Mouse (Mus musculus) midbrain, embryonic 10.5 days (tissue): Measurements from ENCODE around the gene Magix. TPM values are rescaled to one million over a fixed set of nuclear protein-coding genes. Genes with fewer than 3 reads are reported as not detected.
"Not testable (repeated sequence)": the region's sequence is repeated elsewhere in the genome, so short reads cannot be mapped to it uniquely, and the experiment has no call there.

Experiments used
- DNase-seq: peaks from one replicate; pipeline ENCODE4 v3.0.0-alpha.2; 2017; ENCODE audit warnings: low spot score
- H3K27ac ChIP-seq: fragments of 300-500 bp; sonication (generic); replicated peaks from 2 replicates; pipeline ENCODE4 v1.5.1; 2016; ENCODE audit warnings: mild to moderate bottlenecking
- H3K27me3 ChIP-seq: fragments of 300-500 bp; sonication (generic); 2 replicates; pipeline ENCODE4 v1.6.1; 2016; ENCODE audit warnings: low read depth, mild to moderate bottlenecking; ENCODE audit not compliant: poor library complexity, severe bottlenecking
- H3K36me3 ChIP-seq: fragments of 300-500 bp; sonication (generic); 2 replicates; pipeline ENCODE4 v1.6.1; 2016; ENCODE audit warnings: mild to moderate bottlenecking, moderate library complexity
- H3K4me1 ChIP-seq: fragments of 300-500 bp; sonication (generic); 2 replicates; pipeline ENCODE4 v1.6.1; 2016
- H3K4me3 ChIP-seq: fragments of 300-500 bp; sonication (generic); 2 replicates; pipeline ENCODE4 v1.5.1; 2016; ENCODE audit warnings: mild to moderate bottlenecking, moderate library complexity
- H3K9me3 ChIP-seq: fragments of 300-500 bp; sonication (generic); replicated peaks from 2 replicates; pipeline ENCODE4 v1.6.1; 2016; ENCODE audit warnings: mild to moderate bottlenecking
- WGBS: fragments of 180-500 bp; shearing (Covaris S2); methylation state at CpG from one replicate; pipeline ENCODE4 v1.1.7; 2016; 5-methylcytosine and 5-hydroxymethylcytosine counted together
- polyA plus RNA-seq: library from polyadenylated mRNA; unstranded; fragments of >200 nt; fragmentation: Nextera tagmentation; extraction: Ambion mirVana; gene quantifications from 2 replicates; pipeline ENCODE4 v1.2.1, GENCODE M21; 2016

The Magix gene
- 0.10 TPM in 1 of 2 replicates, not detected in the other for polyA plus RNA-seq

- Histone ChIP-seq H3K4me1 (no peaks in the 10 kb centered on the region), H3K27ac (no peak within 1 kb of the TSS), H3K27me3 (peaks cover 10% of the 10 kb centered on the region; the same call in 1 of the 2 replicates), H3K9me3 (peaks cover 3% of the 10 kb centered on the region; the same call in 1 of the 2 replicates), H3K36me3 (no peaks in the 10 kb centered on the region), H3K4me3 (peak within 1 kb of the TSS; percentile 48)
- no peak for DNase-seq
- 66% methylated on average over 14 of the region's 14 CpGs for WGBS
These were observed at the start of gene Magix for GRCm38 (mm10) chrX:7680864-7681263. Gene Magix (minus strand): TSS chrX:7681251.

- Histone ChIP-seq H3K27me3 (no peaks in the 10 kb centered on the region), H3K36me3 (peaks cover 29% of the 10 kb centered on the region), H3K9me3 (peaks cover 25% of the 10 kb centered on the region), H3K4me1 (peaks cover 16% of the 10 kb centered on the region), H3K27ac (peak overlapping the region; percentile 81), H3K4me3 (peak overlapping the region; percentile 58)
- WGBS = 50% methylated on average over 4 of the region's 4 CpGs
- DNase-seq = no peak
These were observed 47.8 kb upstream of the Magix start for GRCm38 (mm10) chrX:7728922-7729265.

- peaks cover 31% of the 10 kb centered on the region for H3K36me3 ChIP-seq
These were observed 47.3 kb upstream of the Magix start, which contains the start of gene Praf2 for GRCm38 (mm10) chrX:7728215-7728921. Gene Praf2 (plus strand): TSS chrX:7728439.

GRCm38 (mm10) chrX:7727176-7727575 lies 46.1 kb upstream of the Magix start:
- Histone ChIP-seq H3K4me3 (no peak overlapping the region), H3K27me3 (no peaks in the 10 kb centered on the region), H3K4me1 (peaks cover 17% of the 10 kb centered on the region), H3K27ac (no peak overlapping the region), H3K36me3 (peaks cover 31% of the 10 kb centered on the region), H3K9me3 (peaks cover 19% of the 10 kb centered on the region)
- 92% methylated on average over 13 of the region's 13 CpGs for WGBS
- no peak for DNase-seq

More at GRCm38 (mm10) chrX:7728215-7728921, 47.3 kb upstream of the Magix start, which contains the start of gene Praf2:
- peak within 1 kb of the TSS; percentile 81 for H3K27ac ChIP-seq
- H3K4me1 ChIP-seq = peaks cover 12% of the 10 kb centered on the region
- H3K27me3 ChIP-seq = no peaks in the 10 kb centered on the region
- peak; percentile 77 for DNase-seq
- WGBS = 21% methylated on average over 42 of the region's 42 CpGs
- H3K4me3 ChIP-seq = peak within 1 kb of the TSS; percentile 58
- H3K9me3 ChIP-seq = peaks cover 20% of the 10 kb centered on the region

- WGBS = 85% methylated on average over 12 of the region's 12 CpGs
- peaks cover 31% of the 10 kb centered on the region for H3K36me3 ChIP-seq
- no peak for DNase-seq
- H3K27me3 ChIP-seq = no peaks in the 10 kb centered on the region
- H3K27ac ChIP-seq = no peak overlapping the region
- H3K4me1 ChIP-seq = peaks cover 17% of the 10 kb centered on the region
- no peak overlapping the region for H3K4me3 ChIP-seq
- H3K9me3 ChIP-seq = peaks cover 19% of the 10 kb centered on the region
These were observed 44.8 kb upstream of the Magix start for GRCm38 (mm10) chrX:7725841-7726240.

- H3K36me3 ChIP-seq = peaks cover 31% of the 10 kb centered on the region
- H3K27ac ChIP-seq = no peak overlapping the region
- peaks cover 11% of the 10 kb centered on the region for H3K4me1 ChIP-seq
- H3K4me3 ChIP-seq = no peak overlapping the region
- no peak for DNase-seq
- peaks cover 19% of the 10 kb centered on the region for H3K9me3 ChIP-seq
- 90% methylated on average over 7 of the region's 7 CpGs for WGBS
- no peaks in the 10 kb centered on the region for H3K27me3 ChIP-seq
These were observed 43.1 kb upstream of the Magix start for GRCm38 (mm10) chrX:7724135-7724534.

- peak overlapping the region; percentile 65 for H3K4me3 ChIP-seq
- no peaks in the 10 kb centered on the region for H3K27me3 ChIP-seq
- H3K27ac ChIP-seq = no peak overlapping the region
- peaks cover 8% of the 10 kb centered on the region for H3K4me1 ChIP-seq
- 24% methylated on average over 4 of the region's 4 CpGs for WGBS
- peaks cover 16% of the 10 kb centered on the region for H3K9me3 ChIP-seq
- no peak for DNase-seq
- peaks cover 31% of the 10 kb centered on the region for H3K36me3 ChIP-seq
These were observed 41.6 kb upstream of the Magix start for GRCm38 (mm10) chrX:7722691-7723090.

GRCm38 (mm10) chrX:7722282-7722611 lies 41.2 kb upstream of the Magix start:
- Histone ChIP-seq H3K27me3 (no peaks in the 10 kb centered on the region), H3K4me1 (peaks cover 5% of the 10 kb centered on the region), H3K4me3 (peak overlapping the region; percentile 65), H3K36me3 (peaks cover 29% of the 10 kb centered on the region), H3K9me3 (peaks cover 16% of the 10 kb centered on the region), H3K27ac (peak overlapping the region; percentile 94)
- DNase-seq = no peak
- WGBS = 25% methylated on average over 11 of the region's 11 CpGs

GRCm38 (mm10) chrX:7721514-7722281 lies 40.6 kb upstream of the Magix start, which contains the start of gene Gm45208:
Gene Gm45208 (plus strand): TSS chrX:7722245.
- Histone ChIP-seq H3K4me3 (peak within 1 kb of the TSS; percentile 65), H3K27ac (peak within 1 kb of the TSS; percentile 94), H3K27me3 (no peaks in the 10 kb centered on the region), H3K9me3 (peaks cover 10% of the 10 kb centered on the region), H3K4me1 (peaks cover 5% of the 10 kb centered on the region), H3K36me3 (peaks cover 23% of the 10 kb centered on the region)
- WGBS = 24% methylated on average over 22 of the region's 22 CpGs
- DNase-seq = peak; percentile 71

- not testable (repeated sequence) for H3K9me3 ChIP-seq, H3K27ac ChIP-seq, H3K36me3 ChIP-seq, H3K27me3 ChIP-seq, H3K4me3 ChIP-seq, H3K4me1 ChIP-seq, DNase-seq
- WGBS = 26% methylated on average over 1 of the region's 1 CpGs
These were observed 35.0 kb upstream of the Magix start for GRCm38 (mm10) chrX:7716058-7716457.

GRCm38 (mm10) chrX:7714135-7714899 lies 33.3 kb upstream of the Magix start, which contains the start of gene Wdr45:
Gene Wdr45 (plus strand): TSS chrX:7714333.
- peak within 1 kb of the TSS; percentile 52 for H3K4me3 ChIP-seq
- WGBS = 13% methylated on average over 53 of the region's 60 CpGs
- not testable (repeated sequence) for H3K9me3 ChIP-seq, H3K27me3 ChIP-seq, H3K36me3 ChIP-seq, H3K4me1 ChIP-seq
- DNase-seq = peak; percentile 89
- peak within 1 kb of the TSS; percentile 83 for H3K27ac ChIP-seq

GRCm38 (mm10) chrX:7713764-7714134 lies 32.7 kb upstream of the Magix start:
- DNase-seq, H3K4me1 ChIP-seq, H3K9me3 ChIP-seq, H3K27me3 ChIP-seq, H3K36me3 ChIP-seq: not testable (repeated sequence)
- WGBS = 30% methylated on average over 6 of the region's 12 CpGs
- peak overlapping the region; percentile 75 for H3K27ac ChIP-seq
- H3K4me3 ChIP-seq = peak overlapping the region; percentile 52
